Mouse (Mus musculus): ENCODE measurements around the gene Sgpl1.

Sgpl1 gene

DNA sequence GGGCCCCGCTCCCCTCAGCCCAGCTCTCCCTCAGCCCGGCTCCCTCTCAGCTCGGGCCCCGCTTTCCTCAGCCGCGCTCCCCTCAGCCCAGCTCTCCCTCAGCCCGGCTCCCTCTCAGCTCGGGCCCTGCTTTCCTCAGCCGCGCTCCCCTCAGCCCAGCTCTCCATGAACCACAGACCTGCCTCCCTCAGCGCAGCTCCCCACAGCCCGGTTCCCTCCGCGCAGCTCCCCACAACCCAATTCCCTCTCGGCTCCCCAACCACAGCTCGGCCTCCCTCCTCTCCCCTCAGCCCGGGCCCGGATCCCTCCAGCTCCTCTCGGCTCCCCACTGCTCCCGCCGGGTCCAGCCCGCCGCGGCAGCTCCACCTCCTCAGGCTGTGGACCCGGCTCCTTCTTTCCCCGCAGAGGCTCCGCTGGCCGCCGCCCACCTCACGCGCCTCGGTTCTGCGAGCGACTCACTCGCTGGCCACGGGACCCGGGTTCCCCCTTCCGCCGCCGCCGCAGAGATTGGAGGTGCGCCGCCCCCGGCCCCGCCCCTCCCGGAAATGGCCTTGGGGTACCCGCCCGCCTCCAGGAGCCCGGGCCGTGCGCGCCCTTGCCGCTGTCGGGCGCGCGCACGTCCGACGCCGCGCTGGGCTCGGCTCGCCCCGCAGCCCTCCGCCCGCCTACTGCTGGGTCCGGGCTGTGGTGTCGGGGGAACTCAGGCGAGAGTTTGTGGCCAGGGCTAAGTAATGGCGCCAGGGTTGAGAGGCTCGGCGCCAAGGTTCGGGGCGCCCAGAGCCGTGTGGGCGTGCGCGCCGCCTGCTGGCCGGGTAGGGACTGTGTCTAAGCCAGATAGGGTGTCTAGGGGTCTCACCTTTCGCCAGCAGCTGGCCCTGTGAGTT, at the start of gene Sgpl1:
Gene Sgpl1 (minus strand): TSS at position 547 of the 884 bp plus-strand sequence.
- DNase-seq (ENCODE audit: low spot score) = peak; percentile 87

DNA sequence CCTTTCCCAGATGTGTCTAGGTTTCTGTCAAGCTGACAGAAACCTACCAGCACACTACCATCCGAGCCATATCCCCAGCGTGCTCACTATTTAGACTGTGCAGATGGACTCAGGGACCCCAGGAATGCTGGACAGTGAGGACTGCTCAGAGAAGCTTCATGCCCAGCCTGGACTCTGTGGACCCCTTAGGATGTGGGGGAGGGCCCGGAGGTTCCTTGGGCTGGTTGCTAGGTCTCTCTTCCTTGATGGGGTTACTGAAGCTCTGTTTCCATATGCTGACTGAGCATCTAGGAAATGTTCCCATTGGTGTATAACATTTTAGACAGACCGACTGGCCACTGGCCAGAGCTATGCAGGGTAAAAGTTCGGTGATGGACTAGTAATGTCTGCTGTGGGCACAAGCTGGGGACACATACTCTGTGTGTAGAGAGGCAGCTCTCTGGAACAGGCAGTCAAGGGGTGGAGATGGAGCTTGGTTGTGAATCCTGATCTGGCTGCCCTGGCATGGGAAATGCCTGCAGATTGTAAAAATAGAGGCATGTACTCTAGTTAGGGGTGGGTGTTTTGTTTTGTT, 48.3 kb upstream of the Sgpl1 start:
- no peak for DNase-seq (ENCODE audit: low spot score)

DNA sequence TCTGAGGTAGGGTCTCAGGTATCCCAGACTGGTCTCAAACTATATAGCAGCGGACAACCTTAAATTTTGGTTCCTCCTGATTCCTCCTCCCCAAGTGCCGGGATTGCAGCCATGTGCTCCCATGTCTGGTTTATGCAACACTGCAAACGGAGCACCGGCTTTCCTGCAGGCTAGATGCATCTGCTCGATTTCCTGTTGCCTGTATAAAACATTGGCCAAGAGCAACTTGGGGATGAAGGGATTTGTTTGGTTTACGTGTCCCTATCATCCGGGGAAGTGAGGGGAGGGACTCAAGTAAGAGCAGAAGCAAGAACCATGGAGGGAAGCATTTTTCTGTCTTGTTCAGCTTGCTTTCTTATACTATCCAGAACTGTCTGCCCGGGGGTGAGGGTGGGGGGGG, 47.7 kb upstream of the Sgpl1 start:
- DNase-seq (ENCODE audit: low spot score) = no peak

DNA sequence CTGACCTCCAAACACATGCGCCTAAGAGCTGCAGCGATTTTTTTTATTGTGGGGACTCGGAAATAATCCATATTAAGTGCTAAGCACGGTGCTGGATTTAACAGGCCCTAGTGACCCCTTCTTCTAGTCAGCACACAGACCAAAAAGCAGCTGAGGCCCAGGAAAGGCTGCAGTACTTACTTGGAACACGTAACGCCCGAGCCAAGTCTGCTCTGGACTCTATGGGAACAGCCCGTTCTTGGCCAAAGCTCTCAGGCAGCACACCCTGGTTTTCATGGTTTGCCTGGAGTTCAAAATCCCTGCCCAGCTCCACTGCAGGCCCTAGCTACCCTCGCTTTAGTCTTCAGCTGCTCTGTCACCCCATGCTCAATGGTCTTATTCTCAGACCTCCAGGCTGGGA, 47.1 kb upstream of the Sgpl1 start:
- DNase-seq (ENCODE audit: low spot score) = no peak

DNA sequence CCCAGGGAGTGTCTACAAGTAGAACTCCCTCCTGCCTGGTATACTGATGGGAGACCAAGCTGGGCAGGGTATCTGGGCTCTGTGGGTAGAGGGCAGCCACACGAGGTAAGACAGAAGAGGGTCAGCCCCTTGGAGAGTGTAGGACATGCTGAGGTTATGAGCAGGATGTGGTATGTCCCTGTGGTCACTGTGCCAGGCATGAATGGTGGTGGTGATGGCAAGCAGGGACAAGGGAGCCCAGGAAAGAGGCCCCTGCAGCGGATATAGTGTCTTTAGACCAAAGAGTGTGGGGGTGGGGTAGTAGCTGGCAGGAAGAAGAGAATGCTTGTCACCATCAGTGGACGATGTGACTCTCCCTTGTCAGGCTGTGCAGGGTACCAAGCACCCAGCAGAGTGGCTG, 40.5 kb upstream of the Sgpl1 start:
- DNase-seq (ENCODE audit: low spot score) = no peak

DNA sequence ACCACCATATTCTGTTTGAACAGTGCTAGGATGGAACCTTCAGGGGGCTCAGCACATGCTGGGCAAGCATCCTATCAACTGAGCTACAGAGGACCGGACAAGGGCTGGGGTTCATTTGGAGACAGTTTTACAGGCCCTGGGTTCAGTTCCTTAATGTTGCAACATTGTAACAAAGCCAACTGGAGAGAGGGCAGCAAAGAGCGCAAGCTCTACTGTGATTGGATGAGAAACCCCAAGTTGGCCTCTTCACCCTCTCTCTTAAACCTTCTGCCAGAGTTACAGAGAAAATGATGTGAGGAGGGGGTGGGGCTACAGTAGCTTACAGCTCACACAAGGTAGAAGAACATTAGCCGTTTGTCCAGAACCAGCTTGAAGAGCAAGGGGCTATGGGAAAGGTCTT, 39.5 kb upstream of the Sgpl1 start:
- no peak for DNase-seq (ENCODE audit: low spot score)

DNA sequence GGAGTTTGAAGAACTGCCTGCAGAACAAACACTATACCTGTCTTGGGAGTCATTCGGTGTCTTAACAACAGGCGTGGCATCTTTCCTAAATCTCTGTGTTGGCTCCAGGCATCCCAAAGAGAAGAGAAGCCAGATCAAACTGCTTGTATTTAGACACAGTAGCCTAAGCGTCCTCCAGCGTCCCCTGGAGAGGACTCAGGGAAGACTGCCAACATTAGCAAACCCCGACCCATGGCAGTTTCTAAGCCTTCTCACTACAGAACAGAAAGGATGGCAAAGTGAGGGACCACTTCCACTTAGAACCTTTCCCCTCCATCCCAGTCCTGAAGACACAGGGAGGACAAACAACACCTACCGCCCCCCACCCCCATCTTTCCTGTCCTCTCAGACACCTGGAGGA, 32.4 kb upstream of the Sgpl1 start:
- DNase-seq (ENCODE audit: low spot score) = no peak

DNA sequence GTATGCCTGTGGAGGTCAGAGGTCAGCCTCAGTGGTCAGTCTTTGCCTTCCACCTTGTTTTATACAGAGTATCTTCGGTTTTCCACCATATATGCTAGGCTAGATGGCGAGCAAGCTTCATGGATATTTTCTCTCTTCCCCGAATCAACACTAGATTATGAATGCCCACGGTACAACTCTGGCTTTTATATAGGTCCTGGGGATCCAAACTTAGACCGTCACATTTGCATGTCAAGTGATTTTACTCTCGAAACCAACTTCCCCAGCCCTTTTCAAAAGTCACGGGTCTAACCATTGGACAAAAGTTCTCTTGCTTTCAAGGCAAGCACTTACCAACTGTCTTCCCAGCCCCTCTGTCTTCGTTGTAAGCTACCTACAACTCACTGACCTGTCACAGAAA, 31.2 kb upstream of the Sgpl1 start:
- DNase-seq (ENCODE audit: low spot score) = no peak

DNA sequence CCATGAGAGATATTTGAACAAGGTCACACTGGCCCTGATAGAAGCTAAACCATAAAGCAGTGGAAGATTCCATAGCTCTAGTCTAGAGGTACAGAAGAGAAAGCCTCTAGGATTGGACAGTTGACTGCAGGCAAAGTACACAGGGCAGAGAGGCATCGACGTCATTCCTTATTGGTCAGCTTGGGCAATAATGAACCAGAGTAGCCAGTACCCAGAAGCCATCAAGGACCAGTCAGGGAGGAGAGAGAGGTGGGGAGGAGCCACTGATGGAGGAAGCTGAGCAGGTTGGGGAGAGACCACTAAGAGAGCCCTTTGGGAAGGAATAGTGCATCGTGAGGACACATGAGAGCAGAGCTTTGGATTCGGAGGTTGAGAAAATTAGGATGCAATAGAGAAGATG, 30.2 kb upstream of the Sgpl1 start:
- DNase-seq (ENCODE audit: low spot score) = no peak

DNA sequence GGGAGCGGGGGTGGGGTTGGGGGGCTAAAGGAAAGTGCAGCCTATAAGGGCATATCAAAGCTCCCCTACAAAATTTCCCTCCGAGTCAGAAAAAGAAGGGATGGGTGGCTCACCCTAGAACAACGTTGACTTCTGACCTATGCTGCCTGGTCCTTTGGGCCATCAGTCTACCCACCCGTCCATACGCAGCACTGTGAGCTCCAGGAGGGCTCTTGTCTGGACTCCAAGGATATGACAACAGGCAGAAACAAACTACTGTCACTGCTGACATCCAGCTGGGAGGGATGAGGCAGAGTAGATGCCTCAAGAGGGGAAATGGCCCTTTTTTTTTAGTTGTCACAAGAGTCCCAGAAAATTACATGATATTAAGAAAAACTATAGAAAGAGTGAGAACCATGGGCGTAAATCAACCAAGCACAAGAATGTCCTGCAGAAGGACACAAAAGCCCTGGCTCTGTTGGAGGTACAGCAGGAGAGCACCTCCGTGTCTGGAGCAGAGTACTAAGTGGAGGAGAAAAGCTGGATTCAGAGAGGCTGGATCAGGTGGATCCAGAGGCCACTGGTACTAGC, 28.8 kb upstream of the Sgpl1 start:
- no peak for DNase-seq (ENCODE audit: low spot score)

DNA sequence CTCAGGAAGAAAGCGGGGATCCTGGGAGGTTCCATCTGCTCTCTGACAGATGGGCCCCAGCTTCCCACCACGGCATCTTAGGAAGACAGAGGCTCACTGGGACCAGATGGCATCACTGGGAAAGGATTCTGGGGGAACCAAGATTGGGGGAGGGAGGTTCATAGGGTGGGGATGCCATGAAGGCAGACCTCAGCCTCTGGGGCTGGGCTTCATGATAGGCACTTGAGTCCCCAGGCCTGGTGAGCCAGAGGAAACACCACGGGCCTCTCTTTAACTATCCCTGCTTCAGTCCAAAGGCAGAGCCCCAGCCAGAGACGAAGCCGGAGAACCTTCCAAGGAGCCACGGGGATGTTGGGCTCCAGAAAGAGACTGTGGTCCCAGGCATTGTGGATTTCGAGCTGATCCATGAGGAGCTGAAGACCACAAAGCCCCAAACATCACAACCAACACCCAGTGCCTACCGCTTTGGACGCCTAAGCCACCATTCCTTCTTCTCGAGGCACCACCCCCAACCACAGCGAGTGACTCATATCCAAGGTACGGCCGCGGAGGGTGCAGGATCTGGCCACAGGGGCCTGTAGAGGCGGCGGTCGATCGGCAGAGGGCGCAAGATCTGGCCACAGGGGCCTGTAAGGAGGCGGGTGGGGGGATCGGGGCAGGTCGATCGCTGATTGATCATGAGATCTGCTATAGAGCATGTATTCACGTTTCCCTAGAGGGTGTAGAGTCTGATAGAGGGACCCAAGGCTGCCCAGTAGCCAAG, 28.1 kb upstream of the Sgpl1 start:
- no peak for DNase-seq (ENCODE audit: low spot score)

DNA sequence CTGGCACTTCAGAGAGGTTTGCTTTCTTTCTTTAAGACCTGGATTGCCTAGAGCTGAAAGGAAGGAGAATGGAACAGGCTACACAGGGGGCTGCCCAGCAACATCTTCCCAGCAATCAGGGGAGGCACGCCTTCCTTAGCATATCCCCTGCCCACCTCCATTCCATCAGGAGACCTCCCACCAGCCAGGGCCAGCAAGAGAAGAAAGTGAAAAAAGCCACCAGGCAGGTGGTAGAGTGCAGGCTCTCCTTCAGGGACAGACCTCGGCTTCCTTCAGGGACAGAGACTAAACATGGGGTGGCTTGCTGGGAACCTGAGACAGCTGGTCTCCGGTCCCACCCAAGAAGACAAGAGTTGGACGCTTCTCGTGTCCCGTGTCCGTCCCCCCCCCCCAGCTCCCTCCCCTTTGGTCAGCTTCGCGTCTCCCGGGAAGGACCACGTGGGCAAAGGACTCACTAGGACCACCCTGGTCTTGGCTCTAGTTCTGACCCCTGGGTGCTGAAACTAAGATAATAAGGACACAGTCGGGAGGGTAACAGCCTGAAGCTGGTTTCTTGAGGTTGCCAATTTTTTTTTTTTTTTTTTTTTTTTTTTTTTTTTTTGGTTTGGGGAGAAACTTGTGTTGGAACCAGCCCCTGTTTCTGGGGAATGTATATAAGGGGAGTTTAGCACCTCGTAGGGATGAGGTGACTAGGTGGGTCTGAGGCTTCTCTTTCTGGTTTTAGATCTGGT, 27.4 kb upstream of the Sgpl1 start:
- DNase-seq (ENCODE audit: low spot score) = no peak

DNA sequence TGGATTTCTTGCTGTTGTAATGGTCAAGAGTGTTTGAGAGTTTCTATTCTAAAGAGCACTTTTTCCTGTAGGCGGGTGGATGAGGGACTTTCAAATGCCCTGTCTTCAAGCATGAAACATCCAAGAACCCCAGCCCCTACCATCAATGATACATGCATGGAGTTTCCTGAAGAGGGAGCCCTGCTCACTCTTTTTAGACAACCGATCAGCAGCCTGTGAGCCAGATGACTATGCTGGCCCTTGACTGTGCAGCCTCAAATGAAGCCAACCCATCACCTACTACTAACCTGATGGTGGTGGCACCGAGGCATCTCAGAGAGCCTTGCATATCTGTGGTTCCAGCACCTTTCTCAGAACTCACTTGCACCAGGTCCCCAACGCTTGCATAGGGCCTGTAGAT, 25.0 kb upstream of the Sgpl1 start:
- no peak for DNase-seq (ENCODE audit: low spot score)

DNA sequence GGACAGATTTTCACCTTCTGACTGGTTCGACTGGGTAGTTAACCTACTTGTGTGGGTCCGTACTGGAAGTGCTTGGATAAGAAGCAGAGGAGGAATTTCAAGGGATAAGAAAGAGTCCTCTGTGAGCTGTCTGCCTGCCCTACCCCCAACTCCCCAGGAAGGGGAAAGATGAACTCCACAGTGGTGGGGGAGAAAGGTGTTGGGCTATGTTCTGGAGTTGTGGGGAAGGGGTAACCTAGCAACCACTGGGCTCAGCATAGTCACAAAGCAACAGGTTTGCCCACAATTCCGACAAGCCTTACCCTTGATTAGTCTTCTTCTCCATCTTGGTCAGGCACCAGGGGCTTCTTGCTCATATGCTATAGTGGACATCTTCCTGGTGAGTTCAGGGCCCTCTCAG, 24.2 kb upstream of the Sgpl1 start, which contains the start of gene Tbata:
Gene Tbata (plus strand): TSS at position 301 of the 400 bp plus-strand sequence.
- DNase-seq (ENCODE audit: low spot score) = no peak

DNA sequence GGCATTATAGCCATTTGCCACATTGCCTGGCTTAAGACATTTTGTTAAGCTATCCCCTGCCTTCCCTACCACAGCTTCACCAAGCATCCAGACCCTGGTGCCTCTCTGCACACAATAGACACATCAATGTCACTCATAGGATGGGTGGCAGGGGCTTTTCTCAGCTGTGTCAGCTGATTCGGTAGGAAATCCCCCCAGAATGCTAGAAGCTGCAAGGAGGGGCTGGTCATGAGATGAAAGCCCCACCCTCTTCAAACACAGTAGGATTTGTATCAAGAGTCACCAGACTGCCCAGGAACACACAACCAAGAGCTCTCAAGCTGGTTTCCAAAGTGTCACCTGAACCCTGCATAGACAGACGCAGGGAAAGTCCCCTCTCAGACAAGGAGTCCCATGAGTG, 20.9 kb upstream of the Sgpl1 start:
- no peak for DNase-seq (ENCODE audit: low spot score)

DNA sequence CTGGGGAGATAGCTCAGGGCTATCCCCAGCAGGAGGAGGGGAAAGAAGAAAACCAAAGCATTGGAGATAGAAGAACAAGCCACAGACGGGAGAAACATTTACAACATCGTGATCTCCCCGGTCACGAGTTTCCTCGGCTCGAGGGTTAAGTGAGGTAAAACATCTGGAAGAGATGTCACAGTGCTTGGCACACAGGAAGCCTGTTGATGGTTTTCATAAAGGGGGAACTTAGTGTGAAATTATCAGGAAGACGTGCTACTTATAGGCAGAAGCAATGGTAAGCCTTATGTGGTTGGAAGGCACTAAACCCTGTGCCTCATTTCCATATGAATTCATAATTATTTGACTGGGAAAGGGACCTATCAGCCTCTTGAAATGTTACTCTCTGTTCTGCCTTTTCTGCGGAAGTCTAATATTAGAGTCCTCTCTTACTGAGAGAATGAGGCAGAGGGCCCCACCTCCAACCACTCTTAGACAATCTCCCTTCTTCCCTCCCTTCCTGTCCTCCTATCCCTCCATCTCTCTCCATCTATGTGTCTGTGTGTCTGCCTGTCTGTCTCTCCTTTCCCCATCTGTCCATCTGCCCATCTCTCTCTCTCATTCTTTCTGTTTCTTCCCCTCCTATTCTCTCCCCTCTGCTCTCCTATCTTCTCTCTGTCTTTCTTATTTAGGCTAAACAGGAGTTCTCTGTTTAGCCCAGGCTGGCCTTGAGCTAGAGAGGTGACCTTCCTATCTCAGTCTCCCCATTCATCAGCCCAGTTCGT, 20.0 kb upstream of the Sgpl1 start:
- DNase-seq (ENCODE audit: low spot score) = no peak

DNA sequence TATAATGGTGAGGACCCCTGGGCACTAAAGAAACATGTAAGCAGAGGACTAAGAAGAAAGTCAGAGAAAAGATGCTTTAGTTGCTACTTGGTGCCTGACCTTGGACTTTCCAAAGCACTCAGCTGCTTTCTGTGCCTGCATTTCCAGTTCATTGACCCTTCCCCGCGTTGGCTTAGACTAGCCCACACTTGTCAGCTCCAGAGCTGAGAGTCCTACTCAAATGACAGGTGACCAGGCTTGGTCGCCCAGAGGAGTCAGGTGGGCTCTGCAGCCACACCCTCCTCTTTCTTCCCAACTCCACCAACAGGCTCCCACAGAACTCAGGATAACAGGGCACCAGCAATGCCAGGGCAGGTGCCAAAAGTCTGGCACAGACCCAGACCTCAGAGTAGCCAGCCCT, 14.9 kb upstream of the Sgpl1 start:
- DNase-seq (ENCODE audit: low spot score) = no peak

DNA sequence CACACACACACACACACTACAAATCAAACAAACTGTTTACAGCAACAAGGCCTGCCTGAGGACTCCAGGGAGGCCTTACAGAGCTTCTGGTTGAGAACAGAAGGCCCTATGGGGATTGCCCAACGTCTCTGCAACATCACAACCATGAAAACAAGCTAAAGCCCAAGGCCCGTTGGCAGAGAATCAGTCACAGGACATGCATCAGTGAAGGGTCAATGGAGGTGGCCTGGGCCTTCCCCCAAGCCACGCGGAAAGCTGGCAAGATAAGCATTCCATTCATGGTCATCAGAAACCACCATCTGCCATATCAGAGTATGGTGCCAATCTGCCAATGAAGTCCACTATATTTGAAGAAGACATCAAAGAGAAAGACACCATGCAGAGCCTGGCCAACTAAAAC, 13.2 kb upstream of the Sgpl1 start:
- no peak for DNase-seq (ENCODE audit: low spot score)

DNA sequence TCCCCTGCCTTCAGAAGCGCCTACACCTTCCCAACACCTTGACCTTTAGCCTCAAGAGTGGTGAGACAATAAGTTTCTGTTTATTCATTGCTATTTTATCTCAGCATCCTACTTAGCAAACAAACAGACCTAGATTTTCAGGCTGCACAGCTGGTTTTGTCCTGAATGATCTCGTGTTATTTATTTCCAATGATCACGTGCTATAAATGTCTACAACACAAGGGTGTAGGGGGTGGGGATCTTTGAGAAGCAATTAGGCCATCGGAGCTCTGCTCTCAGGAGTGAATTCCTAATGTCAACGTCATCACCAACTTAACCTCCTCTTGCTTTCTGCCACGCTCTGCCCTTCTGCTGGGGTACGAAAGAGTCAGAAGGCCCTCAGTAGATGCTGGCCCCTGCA, 12.6 kb upstream of the Sgpl1 start:
- DNase-seq (ENCODE audit: low spot score) = no peak

DNA sequence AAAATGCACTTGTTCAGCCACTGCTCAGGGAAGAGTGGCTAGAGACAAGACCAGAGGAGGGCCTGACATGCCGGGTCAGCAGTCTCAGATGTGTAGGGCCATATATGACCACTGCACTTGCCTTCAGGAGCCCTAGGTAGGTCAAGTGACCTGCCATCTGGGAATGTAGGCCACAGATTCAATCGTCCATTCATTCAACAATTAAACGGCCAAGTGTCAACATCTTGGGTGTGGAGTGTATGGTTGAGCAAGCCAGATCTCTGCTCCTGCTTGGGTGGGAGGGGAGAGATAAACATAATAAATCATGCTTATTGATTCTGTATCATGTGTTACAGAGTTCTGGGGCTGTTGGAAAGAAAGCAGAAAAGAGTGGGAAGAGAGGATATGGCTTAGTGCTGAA, 11.1 kb upstream of the Sgpl1 start:
- no peak for DNase-seq (ENCODE audit: low spot score)

DNA sequence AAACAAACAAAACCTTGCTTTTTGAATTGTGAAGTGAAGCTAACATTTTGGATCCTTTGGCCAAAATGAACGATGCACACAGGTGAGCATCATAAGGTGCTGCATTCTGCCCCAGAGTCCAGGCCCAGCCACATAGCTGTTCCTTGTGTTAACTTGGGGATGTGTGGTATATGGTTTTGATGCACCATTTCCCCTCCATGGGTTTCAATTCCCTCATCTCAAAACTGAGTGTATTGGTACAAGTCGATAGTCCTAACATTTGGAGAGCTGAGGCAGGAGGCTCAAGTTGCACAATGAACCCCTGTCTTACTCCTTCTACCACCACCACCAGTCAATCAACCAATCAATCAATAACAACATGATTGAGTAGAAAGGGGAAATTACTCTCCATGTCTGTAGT, 8.9 kb upstream of the Sgpl1 start:
- no peak for DNase-seq (ENCODE audit: low spot score)

Measured in ovary, postnatal 10 days (tissue).